Mouse (Mus musculus): ENCODE measurements around the gene Bag6.

DNA sequence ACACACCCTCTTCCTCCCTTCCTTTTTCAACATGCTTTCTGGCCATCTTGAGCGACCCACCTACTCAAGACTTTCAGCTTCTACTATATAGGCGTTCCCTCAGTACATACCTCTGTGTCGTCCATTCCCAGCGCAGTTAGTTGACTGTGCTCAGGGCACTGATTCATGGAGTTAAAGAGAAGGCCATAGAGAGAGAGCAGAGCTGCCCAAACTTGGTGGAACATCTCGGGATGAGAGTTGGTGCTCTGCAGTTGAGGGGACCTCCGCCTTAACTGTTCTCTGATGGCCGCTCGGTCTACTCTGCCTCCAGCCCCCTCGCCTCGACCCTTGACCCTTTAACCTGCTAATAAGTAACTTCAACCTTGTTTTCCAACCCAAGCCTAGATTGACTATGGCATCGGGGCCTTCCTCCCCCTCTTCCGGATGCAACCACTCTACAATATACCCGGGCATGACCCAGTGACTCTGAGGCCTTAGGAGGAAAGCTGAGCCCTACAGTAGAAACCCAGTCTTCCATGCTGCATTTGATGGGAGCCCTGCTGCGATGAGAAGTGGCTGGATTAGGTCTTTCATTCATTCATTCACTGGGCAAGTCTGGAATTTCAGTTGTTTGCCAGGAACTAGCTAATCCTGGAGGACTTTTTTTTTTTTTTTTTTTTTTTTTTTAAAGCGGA is 3.3 kb upstream of the Bag6 start, which contains the start of gene Apom:
- no peak for TF ChIP-seq CTCF (conservative IDR thresholded peaks at IDR 0.05; ENCODE audit: insufficient read depth, insufficient read length, low read depth, low read length)
- TF ChIP-seq POLR2A (IDR thresholded peaks at IDR 0.05; ENCODE audit: low read depth, low read length) = no peak

All from kidney, adult 2 months (tissue).